Mouse (Mus musculus) gastrocnemius, adult 2 months (tissue): Measurements from ENCODE around the gene Lmnb2. TPM values are rescaled to one million over a fixed set of nuclear protein-coding genes. Genes with fewer than 3 reads are reported as not detected.

Source experiments
- DNase-seq: peaks from one replicate; pipeline ENCODE4 v3.0.0; 2022
- H3K27ac ChIP-seq: fragments of 200-600 bp; 2 replicates; pipeline ENCODE4 v1.8.1; 2022; ENCODE audit warnings: mild to moderate bottlenecking
- H3K4me3 ChIP-seq: fragments of 200-600 bp; 2 replicates; pipeline ENCODE4 v1.8.1; 2022; ENCODE audit warnings: mild to moderate bottlenecking, moderate library complexity
- CTCF ChIP-seq: fragments of 200-600 bp; IDR thresholded peaks from 2 replicates; pipeline ENCODE4 v1.8.1; 2022; ENCODE audit warnings: antibody characterized with exemption, mild to moderate bottlenecking, moderate library complexity
- intact Hi-C: fragments of 180-260 bp; cut with DNase I; formaldehyde crosslinking; loops from one replicate; pipeline ENCODE4 v1.15.1; 2025
- total RNA-seq, 2 experiments: library from RNA; stranded (reverse); gene quantifications; 2 replicates each; pipeline ENCODE4 v1.2.3; 2021

The Lmnb2 gene
- total RNA-seq, 2 experiments from 2014 or later, result 1.9 to 3.0 TPM

DNA sequence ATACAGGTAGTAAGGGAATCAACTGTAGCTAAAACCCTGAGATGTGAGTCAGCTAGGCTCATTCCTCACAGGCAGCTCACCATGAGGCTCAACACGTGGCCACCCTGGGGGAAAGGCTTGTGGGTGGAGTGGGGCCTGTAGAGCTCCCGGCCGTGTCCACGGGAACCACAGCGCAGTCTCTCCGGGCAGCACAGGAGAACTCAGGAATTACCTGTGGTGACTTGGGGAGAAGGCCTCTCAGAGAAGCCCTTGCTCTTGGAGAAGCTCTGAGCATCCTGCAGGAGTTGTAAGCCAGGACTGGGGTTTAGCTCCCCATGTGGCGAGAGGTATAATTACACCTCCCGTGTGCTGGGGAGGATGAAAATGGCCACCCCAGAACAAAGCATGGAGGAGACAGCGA lies 37.5 kb upstream of the Lmnb2 start:
- intact Hi-C loops, result loop anchor here (1.0 to 5.0 kb wide), 2 partner anchors 26 to 37 kb away; no protein-coding TSS in a partner anchor
- Histone ChIP-seq H3K27ac (peak overlapping the region; percentile 74), H3K4me3 (no peak overlapping the region)
- peak; percentile 69 for DNase-seq
- TF ChIP-seq CTCF, result peak; percentile 83

DNA sequence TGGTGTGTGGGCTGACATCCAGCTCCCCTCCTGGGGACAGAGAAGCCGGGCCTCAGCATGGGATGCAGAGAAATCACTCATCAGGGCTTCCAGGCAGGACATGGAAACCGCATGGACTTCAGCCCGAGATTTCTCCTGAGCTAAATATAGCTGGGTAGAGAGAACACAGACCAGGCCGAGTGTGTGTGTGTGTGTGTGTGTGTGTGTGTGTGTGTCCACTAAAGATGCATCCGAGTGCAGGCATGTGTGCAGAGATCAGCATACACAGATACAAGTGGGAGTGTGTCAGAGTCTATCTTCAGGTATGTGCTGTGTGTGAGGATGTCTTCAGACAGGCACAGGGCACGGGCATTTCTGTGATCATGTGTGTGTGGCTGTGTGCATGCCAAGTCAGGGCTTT lies 36.8 kb upstream of the Lmnb2 start:
- no peak for TF ChIP-seq CTCF
- peak; percentile 78 for DNase-seq
- no peak overlapping the region for H3K4me3 ChIP-seq
- H3K27ac ChIP-seq, result peak overlapping the region; percentile 74
- intact Hi-C loops, result loop anchor here (1.0 to 5.0 kb wide), 2 partner anchors 26 to 37 kb away; no protein-coding TSS in a partner anchor

DNA sequence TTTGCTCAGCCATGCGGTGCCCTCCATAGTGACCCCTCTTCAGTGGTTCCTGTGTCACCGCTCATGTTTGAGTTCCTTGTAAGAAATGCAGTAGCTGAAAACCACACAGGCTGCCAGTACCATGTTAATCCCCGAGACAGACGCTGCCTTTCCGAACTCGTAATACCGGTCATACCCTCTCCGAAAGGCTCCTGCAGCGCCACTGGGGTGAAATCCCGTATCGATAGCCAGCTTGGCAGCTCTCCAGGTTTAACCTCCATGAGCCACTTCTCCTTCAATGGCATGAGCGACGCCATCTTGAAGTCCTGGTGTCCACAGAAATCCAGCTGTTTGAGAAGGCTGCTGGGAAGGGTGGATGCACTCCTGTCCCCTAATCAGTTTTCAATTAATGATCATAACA lies 36.4 kb upstream of the Lmnb2 start:
- TF ChIP-seq CTCF, result no peak
- H3K27ac ChIP-seq, result peak overlapping the region; percentile 74
- no peak for DNase-seq
- intact Hi-C loops, result no loop called here
- no peak overlapping the region for H3K4me3 ChIP-seq

DNA sequence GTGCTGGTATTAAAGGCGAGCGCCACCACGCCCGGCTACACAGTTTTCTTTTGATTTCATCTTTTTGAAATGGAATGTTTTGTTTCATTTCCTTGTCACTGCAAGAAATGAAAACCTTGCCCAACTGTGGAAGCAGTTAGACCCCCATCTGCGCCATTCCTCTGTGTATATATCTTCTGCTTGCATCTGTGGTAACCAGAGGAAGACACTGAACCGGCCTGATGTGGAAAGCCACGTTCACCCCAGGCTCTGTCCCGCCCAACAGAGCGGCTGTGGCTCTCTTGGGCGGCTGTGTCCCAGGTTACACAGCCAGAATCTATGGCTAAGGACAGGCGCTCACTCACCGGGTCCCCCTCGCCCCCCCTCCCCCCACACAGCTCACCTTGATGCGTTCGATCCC lies 34.4 kb upstream of the Lmnb2 start:
- Histone ChIP-seq H3K27ac (no peak overlapping the region), H3K4me3 (no peak overlapping the region)
- TF ChIP-seq CTCF, result no peak
- intact Hi-C loops, result no loop called here
- no peak for DNase-seq

DNA sequence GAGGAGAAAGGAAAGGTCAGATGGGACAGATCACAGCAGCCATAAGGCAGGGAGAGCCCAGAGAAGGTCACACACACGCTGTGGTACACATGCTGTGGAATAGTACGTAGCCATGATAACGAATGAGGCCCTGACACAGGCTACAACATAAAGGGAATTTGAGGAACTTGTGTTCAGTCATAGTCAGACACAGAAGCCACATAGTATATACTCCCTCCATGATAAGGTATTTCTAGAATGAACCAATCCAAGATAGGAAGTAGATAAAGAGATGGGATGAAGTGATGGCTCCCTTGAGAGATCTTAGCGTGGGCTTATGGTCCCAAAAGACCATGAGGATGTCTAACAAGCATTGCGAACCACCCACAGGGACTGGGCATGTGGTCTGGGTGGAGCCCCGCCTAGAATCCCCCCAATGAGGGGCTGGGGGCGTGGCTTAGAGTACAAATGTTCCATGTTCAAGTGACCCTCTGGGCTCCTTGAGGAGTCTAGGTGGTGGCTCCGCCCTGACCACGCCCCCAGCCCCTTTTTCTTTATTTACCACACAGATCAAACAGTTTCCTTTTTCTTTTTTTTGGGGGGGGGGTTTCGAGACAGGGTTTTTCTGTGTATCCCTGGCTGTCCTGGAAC lies 33.8 kb upstream of the Lmnb2 start:
- H3K4me3 ChIP-seq, result no peak overlapping the region
- no peak overlapping the region for H3K27ac ChIP-seq
- no peak for TF ChIP-seq CTCF
- intact Hi-C loops, result no loop called here
- DNase-seq, result no peak

DNA sequence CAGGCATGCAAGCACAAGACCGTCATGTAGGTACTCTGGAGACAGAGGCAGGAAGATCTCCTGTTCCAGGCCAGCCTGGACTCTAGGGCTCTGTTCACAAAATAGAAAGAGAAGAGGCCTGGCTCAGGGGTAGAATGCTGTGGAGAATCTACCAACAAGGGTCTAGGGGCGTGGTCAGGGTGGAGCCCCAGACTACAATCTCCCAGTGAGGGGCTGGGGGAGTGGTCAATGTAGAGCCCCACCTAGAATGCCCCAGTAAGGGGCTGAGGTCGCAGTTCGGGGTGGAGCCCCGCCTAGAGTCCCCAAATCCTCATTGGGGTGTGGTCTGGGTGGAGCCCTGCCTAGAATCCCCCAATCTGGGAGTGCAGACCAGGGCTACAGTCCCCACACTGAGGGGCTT lies 32.3 kb upstream of the Lmnb2 start:
- no peak for DNase-seq
- H3K27ac ChIP-seq, result no peak overlapping the region
- intact Hi-C loops, result no loop called here

DNA sequence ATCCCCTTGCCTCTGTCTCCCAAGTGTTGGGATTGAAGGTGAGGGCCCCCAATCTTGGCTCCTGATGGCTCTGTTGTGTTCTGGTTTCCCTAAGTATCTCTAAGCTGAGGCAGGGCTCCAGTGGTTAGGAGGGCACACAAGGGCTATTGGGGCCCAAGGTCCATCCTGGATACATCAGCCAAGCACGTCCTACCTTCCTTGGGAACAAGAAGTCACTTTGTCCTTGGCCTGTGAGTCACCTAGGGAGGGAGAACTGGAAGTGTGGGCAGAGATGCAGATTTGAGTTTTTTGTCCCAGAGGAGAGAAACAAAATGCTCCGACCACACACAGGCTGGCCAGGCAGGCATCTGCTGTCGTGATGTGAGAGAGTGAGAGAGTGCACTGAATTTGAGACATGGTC lies 31.0 kb upstream of the Lmnb2 start:
- no peak for TF ChIP-seq CTCF
- Histone ChIP-seq H3K4me3 (no peak overlapping the region), H3K27ac (no peak overlapping the region)
- DNase-seq, result no peak
- intact Hi-C loops, result no loop called here

More for the DNA sequence above, 32.3 kb upstream of the Lmnb2 start:
- no peak overlapping the region for H3K4me3 ChIP-seq
- no peak for TF ChIP-seq CTCF

DNA sequence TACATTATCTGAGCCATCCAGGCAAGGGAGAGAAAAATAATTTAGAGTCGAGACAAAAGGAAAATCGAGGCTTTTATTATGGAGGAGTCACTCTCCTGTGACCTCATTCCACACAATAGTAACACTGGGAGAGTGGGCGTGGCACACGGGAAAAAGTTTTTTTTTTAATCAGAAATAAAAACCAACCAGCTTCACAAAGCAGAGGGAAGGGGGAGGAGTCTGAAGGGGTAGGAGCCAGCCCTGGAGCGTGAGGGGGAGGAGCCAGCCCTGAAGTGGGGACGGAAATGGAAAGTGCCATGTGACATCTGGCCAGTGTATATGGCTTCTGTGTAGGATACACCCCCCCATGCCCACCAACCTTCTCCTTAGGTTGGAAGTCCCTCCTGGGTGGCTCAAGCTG lies 30.5 kb upstream of the Lmnb2 start:
- H3K27ac ChIP-seq, result peak overlapping the region; percentile 44
- intact Hi-C loops, result no loop called here
- no peak for DNase-seq
- no peak for TF ChIP-seq CTCF
- no peak overlapping the region for H3K4me3 ChIP-seq

DNA sequence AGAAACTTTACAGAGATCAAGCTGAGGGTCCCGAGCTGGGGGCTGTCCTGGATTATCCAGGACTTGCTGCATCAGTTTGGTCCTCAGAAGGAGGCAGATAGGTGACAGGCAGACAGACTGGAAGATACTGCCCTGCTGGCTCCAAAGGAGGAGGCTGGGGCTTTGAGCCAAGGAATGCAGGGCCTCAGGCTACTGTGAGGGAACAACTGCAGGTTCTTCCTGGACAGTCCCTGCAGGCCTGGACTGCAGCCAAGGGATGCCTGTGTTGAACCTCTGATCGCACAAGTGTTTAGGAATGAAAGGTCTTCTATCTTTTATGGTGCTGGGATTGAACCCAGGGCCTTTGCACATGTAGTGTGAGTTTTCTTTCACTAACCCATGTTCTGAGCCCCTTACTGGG lies 29.8 kb upstream of the Lmnb2 start:
- Histone ChIP-seq H3K27ac (peak overlapping the region; percentile 44), H3K4me3 (no peak overlapping the region)
- intact Hi-C loops, result no loop called here
- peak; percentile 68 for DNase-seq
- no peak for TF ChIP-seq CTCF

DNA sequence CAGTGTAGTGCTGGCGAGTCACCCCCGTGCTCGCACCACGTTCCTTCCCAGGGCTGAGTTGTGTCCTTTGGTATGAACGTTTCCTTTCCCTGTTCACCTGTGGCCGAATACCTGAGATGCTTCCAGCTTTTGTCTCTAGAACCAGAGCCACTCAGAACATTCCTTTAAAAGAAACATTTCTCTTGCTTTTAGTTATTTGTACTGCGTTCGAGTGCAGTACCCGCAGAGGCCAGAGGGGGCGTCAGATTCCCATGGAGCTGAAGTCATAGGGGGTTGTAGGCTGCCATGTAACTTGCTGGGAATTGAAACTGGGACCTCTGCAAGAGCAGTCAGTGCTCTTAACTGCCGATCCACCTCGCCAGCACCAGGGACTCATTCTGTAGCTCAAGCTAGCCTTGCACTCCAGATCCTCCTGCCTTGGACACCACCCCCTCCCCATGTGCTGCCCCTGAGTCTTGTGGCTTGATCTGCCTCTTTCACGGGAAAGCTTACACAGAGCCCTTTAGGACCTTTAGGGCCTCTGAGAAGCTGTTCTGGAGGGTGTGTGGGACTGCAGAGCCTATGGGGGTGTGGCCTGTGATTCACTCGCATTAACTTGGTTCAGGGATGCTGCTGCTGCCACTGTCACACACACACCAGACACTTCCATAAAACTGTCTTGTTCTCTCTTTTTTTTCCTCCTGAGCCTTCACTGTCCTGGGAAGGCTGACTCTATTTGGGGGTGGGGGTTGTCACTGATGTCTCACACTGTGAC lies 28.8 kb upstream of the Lmnb2 start:
- H3K27ac ChIP-seq, result peak overlapping the region; percentile 44; the same call in 1 of the 2 replicates

DNA sequence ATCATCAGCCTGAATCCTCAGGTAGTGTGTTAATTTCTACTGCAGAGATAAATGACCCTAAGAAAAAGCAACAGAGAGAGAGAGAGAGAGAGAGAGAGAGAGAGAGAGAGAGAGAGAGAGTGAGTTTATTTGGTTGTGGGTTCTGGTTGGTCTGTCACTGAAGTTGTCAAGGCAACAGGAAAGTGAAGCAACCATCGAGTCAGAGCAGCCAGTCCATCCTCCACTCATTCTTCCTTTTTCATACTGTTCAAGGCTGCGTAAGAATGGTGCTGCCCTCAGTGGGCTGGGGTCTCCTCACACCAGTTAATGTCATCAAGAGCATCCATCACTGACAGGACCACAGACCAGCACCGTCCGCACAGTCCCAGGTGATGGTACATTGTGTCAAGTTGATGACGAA lies 26.2 kb upstream of the Lmnb2 start:
- Histone ChIP-seq H3K27ac (no peak overlapping the region), H3K4me3 (no peak overlapping the region)
- intact Hi-C loops, result no loop called here
- no peak for TF ChIP-seq CTCF
- no peak for DNase-seq

More for the DNA sequence above, 28.8 kb upstream of the Lmnb2 start:
- intact Hi-C loops, result no loop called here
- H3K4me3 ChIP-seq, result no peak overlapping the region
- no peak for DNase-seq
- peak; percentile 51 for TF ChIP-seq CTCF

DNA sequence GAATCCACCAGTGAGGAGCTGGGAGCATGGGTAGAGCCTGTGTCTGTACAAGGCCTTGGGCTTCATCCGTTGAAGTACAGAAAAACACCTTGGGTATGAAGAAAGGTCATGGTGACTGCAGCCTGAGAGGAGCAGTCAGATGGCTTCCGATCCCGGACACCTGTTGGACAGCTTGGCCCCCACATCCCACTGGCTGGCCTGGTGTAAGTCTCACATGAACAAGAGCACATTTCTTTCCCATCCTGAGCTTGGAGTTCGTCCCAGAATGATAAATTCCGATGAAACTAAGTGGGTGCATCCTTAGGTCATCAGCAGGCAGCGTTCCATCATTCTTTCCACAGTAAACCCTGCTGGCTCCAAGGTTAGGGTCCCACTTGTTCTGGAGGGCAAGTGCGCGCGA lies 25.7 kb upstream of the Lmnb2 start:
- H3K4me3 ChIP-seq, result no peak overlapping the region
- H3K27ac ChIP-seq, result peak overlapping the region; percentile 68
- no peak for TF ChIP-seq CTCF
- intact Hi-C loops, result no loop called here
- no peak for DNase-seq

DNA sequence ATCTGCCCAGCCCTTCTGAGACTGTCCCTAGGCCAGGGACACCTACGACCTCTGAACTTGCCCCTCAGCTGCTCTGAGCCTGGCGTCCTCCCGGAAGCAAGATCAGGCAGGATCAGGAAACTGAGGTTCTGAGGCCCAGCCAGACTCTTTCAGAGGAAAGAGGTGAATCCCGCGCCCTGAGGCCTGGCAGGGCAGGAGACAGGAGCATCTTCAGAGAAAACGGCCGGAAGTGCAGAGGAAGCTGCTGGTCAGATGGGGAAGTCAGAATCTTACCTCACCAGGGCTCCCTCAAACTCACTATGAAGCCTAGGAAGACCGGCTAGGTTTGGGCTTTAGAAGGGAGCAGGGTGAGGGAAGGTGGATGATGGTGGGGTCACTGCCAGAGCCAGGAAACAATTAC lies 24.9 kb upstream of the Lmnb2 start:
- H3K4me3 ChIP-seq, result no peak overlapping the region
- peak overlapping the region; percentile 43; the same call in 1 of the 2 replicates for H3K27ac ChIP-seq
- TF ChIP-seq CTCF, result no peak
- DNase-seq, result no peak
- intact Hi-C loops, result no loop called here

DNA sequence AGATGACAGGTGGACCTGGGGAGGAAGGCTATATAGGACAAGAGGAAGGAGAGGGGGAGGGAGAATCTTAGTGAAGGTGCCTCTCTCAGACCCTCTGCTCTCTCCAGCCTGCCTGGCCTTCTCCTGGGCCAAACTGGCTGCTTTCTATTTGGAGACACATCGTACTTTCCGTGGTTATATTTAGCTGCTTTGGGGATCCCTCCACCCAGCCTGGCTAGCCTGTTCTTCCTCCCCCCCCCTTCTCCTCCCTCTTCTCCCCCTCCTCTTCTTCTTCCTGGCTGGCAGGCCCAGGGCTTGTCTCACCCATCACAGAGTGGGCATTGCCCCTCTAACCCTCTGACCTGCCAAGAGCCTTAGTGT lies 22.9 kb upstream of the Lmnb2 start:
- DNase-seq, result no peak
- intact Hi-C loops, result no loop called here
- Histone ChIP-seq H3K4me3 (peak overlapping the region; percentile 66), H3K27ac (peak overlapping the region; percentile 93)
- TF ChIP-seq CTCF, result no peak
